ENCODE assay signal across 8 mouse cellular contexts in the genomic region with DNA sequence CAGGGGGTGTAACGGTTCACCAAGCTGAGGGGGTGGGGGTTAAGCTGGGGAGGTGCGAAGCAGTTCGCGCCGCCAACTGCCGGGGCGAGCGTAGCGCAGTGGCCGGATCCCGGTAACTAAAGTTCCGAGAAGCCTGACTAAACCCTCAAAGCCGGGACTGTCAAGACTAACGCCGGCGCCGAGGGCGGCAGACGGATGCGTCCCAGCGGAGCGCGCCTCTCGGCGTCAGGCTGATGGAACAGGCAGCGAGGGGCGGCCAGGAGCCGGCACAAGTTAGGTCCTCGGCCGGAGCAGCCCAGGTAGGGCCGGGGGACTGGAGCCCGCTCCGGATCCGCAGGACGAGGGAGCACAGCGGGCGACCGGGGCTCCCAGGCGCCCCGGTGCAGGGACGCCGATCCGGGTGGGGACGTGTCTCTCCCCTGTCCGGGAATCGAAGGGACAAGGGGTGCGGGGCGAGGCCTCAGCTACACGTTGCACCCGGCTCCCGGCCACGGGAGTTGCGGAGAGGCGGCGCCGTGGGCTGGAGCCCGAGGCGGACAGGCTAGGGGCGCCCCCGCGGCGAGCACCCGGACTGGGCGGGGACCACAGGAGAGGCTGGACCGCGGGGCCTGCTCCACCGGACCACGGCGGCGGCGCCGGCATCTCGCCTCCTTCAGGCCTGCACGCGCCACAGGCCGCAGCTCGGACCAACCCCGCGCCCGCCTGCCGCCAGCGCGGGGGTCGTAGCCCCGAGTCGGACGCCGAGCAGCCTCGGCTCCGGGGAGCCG. TPM values are rescaled to one million over a fixed set of nuclear protein-coding genes. Genes with fewer than 3 reads are reported as not detected.
DNase-seq lines count a peak whose midpoint lies in the region; ATAC-seq and TF ChIP-seq lines count a peak whose summit lies in the region.

No protein-coding gene starts in this region.

- H3K4me2 ChIP-seq in hindbrain, embryonic 12.5 days (replicated peaks) = peak overlapping the region; percentile 83

- peaks cover 10% of the 10 kb centered on the region for H3K4me1 ChIP-seq in hindbrain, embryonic 12.5 days

- POLR2A ChIA-PET in Patski (lab: Charles Lee) = interaction anchor here (0.5 to 0.6 kb wide), 2 partner anchors 8 to 42 kb away, joined by 3 read pairs; no protein-coding TSS in a partner anchor

- in situ Hi-C loops in Patski (cut with MboI; ENCODE audit: low pct_unique_long_range_greater_than_20kb) = no loop called here

- H3K9me3 ChIP-seq in hindbrain, embryonic 12.5 days (replicated peaks) = no peaks in the 10 kb centered on the region

- H3K27me3 ChIP-seq in Patski = no peaks in the 10 kb centered on the region
- H3K27me3 ChIP-seq in hindbrain, embryonic 12.5 days = no peaks in the 10 kb centered on the region

- CTCF ChIA-PET in Patski (lab: Charles Lee) = no interaction called here

- peaks cover 47% of the 10 kb centered on the region for H3K79me2 ChIP-seq in macrophage (ENCODE audit: inconsistent target)

- H3K36me3 ChIP-seq in hindbrain, embryonic 12.5 days = no peaks in the 10 kb centered on the region
- no peaks in the 10 kb centered on the region for H3K36me3 ChIP-seq in macrophage (ENCODE audit: inconsistent target)

- H3K27ac ChIP-seq in hindbrain, embryonic 12.5 days = peak overlapping the region; percentile 94
- peak overlapping the region; percentile 92 for H3K27ac ChIP-seq in left cerebral cortex, adult 2 months
- peak overlapping the region; percentile 36 for H3K27ac ChIP-seq in macrophage

- ATAC-seq in Patski = peak; percentile 80
- ATAC-seq in hindbrain, embryonic 12.5 days (ENCODE audit: low FRiP score) = peak; percentile 89

- H3K4me3 ChIP-seq in hindbrain, embryonic 12.5 days = peak overlapping the region; percentile 92
- H3K4me3 ChIP-seq in left cerebral cortex, adult 2 months = peak overlapping the region; percentile 94
- peak overlapping the region; percentile 47 for H3K4me3 ChIP-seq in macrophage (ENCODE audit: inconsistent target)

- DNase-seq in Patski (ENCODE audit: low read depth, low spot score) = no peak
- peak; percentile 83 for DNase-seq in cerebellum, adult 9-11 months
- peak; percentile 24 to 47 for DNase-seq in frontal cortex, postnatal 14 days (ENCODE audit: low spot score in 2 of 2)
- peak; percentile 49 to 68 for DNase-seq in left cerebral cortex, adult 2 months (ENCODE audit: extremely low spot score in 1 of 2, low spot score in 2 of 2)
- DNase-seq in right cerebral cortex, adult 2 months (ENCODE audit: low spot score in 2 of 2) = peak; percentile 58 to 66
- DNase-seq in urinary bladder, postnatal 10 days (ENCODE audit: low spot score) = peak; percentile 17

- TF ChIP-seq CTCF in Patski (IDR thresholded peaks at IDR 0.05) = peak; percentile 48
- TF ChIP-seq CTCF in left cerebral cortex, adult 2 months (IDR thresholded peaks at IDR 0.05) = no peak; the same call in 1 of the 2 replicates

- under 1% methylated on average over 85 of the region's 91 CpGs for WGBS in hindbrain, embryonic 12.5 days
- under 1% methylated on average over 81 of the region's 91 CpGs for WGBS in macrophage (ENCODE audit: missing documents)

- peak overlapping the region; percentile 93 for H3K9ac ChIP-seq in hindbrain, embryonic 12.5 days

- intact Hi-C loops in left cerebral cortex, adult 2 months (cut with DNase I) = loop anchor here (2.0 to 10.0 kb wide), 3 partner anchors 77 to 217 kb away; no protein-coding TSS in a partner anchor

RNA-seq across cellular contexts. Expression of gene Galnt7, which starts 1.0 kb away (rescaled TPM):
- polyA plus RNA-seq in Patski (2021) (21.8 TPM), macrophage (2018) (21.0 to 30.5 TPM (median 21.6 TPM) in 3 replicates)
- 17.0 and 17.8 TPM in 2 replicates for polyA plus RNA-seq in hindbrain, embryonic 12.5 days (2016; fragmentation: Nextera tagmentation; extraction: Ambion mirVana)
- total RNA-seq in left cerebral cortex, adult 2 months (2021) = 10 to 100 TPM in 1 of 2 experiments, 1 to 10 TPM in 1; 9.6 to 12.6 TPM
- total RNA-seq in macrophage (2018; cell fraction: chromatin; rRNA removed) = 10 to 100 TPM in 23 of 26 experiments, 1 to 10 TPM in 3; 4.1 to 29.7 (median 22.7) TPM
- total RNA-seq in macrophage (2018; cell fraction: cytosol; rRNA removed) = 10 to 100 TPM; 17.1 to 34.0 (median 24.0) TPM
- total RNA-seq in macrophage (2018; cell fraction: nucleus; rRNA removed) = 10 to 100 TPM; 22.0 to 65.8 (median 38.4) TPM

Comparison
In these comparisons a context has a peak if more than half of its experiments do, and no peak if none do; other contexts are left out.
1. H3K27ac ChIP-seq: peak in every context shown above with its lines; median percentile 94 in hindbrain, embryonic 12.5 days; 92 in left cerebral cortex, adult 2 months; 36 in macrophage.